Mouse (Mus musculus): ENCODE data around the gene Synpo2.

Synpo2 gene

GRCm38 (mm10) chr3:123085871-123086501 is 150.0 kb downstream of the Synpo2 start:
- peak; percentile 29 for DNase-seq

GRCm38 (mm10) chr3:123081665-123082064 is 154.3 kb downstream of the Synpo2 start:
- no peak for DNase-seq

GRCm38 (mm10) chr3:123080943-123081342 is 155.0 kb downstream of the Synpo2 start:
- DNase-seq: no peak

- no peak for DNase-seq
These were observed 155.8 kb downstream of the Synpo2 start for GRCm38 (mm10) chr3:123080017-123080725.

- no peak for DNase-seq
These were observed 160.2 kb downstream of the Synpo2 start for GRCm38 (mm10) chr3:123075759-123076158.

GRCm38 (mm10) chr3:123075034-123075433 is 160.9 kb downstream of the Synpo2 start:
- no peak for DNase-seq

- no peak for DNase-seq
These were observed 162.6 kb downstream of the Synpo2 start for GRCm38 (mm10) chr3:123073351-123073750.

GRCm38 (mm10) chr3:123072472-123072871 is 163.5 kb downstream of the Synpo2 start:
- DNase-seq: no peak

- DNase-seq: no peak
These were observed 165.0 kb downstream of the Synpo2 start for GRCm38 (mm10) chr3:123070996-123071395.

GRCm38 (mm10) chr3:123066836-123067235 is 169.1 kb downstream of the Synpo2 start:
- DNase-seq: no peak

GRCm38 (mm10) chr3:123065466-123065865 is 170.5 kb downstream of the Synpo2 start:
- DNase-seq: peak; percentile 27

GRCm38 (mm10) chr3:123064186-123064585 is 171.8 kb downstream of the Synpo2 start:
- DNase-seq: no peak

GRCm38 (mm10) chr3:123061931-123062330 is 174.0 kb downstream of the Synpo2 start:
- DNase-seq: no peak

GRCm38 (mm10) chr3:123058832-123059231 is 177.1 kb downstream of the Synpo2 start:
- DNase-seq: no peak

GRCm38 (mm10) chr3:123054178-123054577 is 181.8 kb downstream of the Synpo2 start:
- DNase-seq: no peak

- no peak for DNase-seq
These were observed 182.6 kb downstream of the Synpo2 start for GRCm38 (mm10) chr3:123053192-123053938.

- no peak for DNase-seq
These were observed 193.6 kb downstream of the Synpo2 start for GRCm38 (mm10) chr3:123042308-123042707.

GRCm38 (mm10) chr3:123034752-123035151 is 201.2 kb downstream of the Synpo2 start, which contains the start of gene Myoz2:
Gene Myoz2 (minus strand): TSS chr3:123035015.
- no peak for DNase-seq

- DNase-seq: no peak
These were observed 202.1 kb downstream of the Synpo2 start for GRCm38 (mm10) chr3:123033804-123034203.

Data from kidney, postnatal 10 days (tissue).